Mouse (Mus musculus): ENCODE measurements at regions not wholly inside any gene's neighbourhood (a gene's known extent, or its start where the extent isn't known, plus 50 kb on each side); places are given as distances from the start of the nearest gene placed in this dataset.

- DNase-seq (ENCODE audit: low read depth, low spot score) = no peak
These were observed 52.7 kb upstream of the Trpc4 start for GRCm38 (mm10) chr3:54103098-54103497.

GRCm38 (mm10) chr3:54083634-54084033 is 72.2 kb upstream of the Trpc4 start:
- no peak for DNase-seq (ENCODE audit: low read depth, low spot score)

- DNase-seq (ENCODE audit: low read depth, low spot score) = no peak
These were observed 79.4 kb upstream of the Trpc4 start for GRCm38 (mm10) chr3:54076461-54076860.

GRCm38 (mm10) chr3:54060653-54061052 is 95.2 kb upstream of the Trpc4 start:
- no peak for DNase-seq (ENCODE audit: low read depth, low spot score)

GRCm38 (mm10) chr3:54054376-54054775 is 101.5 kb upstream of the Trpc4 start:
- DNase-seq (ENCODE audit: low read depth, low spot score) = no peak

- no peak for DNase-seq (ENCODE audit: low read depth, low spot score)
These were observed 106.5 kb upstream of the Trpc4 start for GRCm38 (mm10) chr3:54049370-54049769.

GRCm38 (mm10) chr3:54048091-54048670 is 107.7 kb upstream of the Trpc4 start:
- DNase-seq (ENCODE audit: low read depth, low spot score) = no peak

GRCm38 (mm10) chr3:54027365-54027764 is 128.5 kb upstream of the Trpc4 start:
- no peak for DNase-seq (ENCODE audit: low read depth, low spot score)

- DNase-seq (ENCODE audit: low read depth, low spot score) = no peak
These were observed 135.6 kb upstream of the Trpc4 start for GRCm38 (mm10) chr3:54020196-54020595.

- no peak for DNase-seq (ENCODE audit: low read depth, low spot score)
These were observed 137.7 kb upstream of the Trpc4 start for GRCm38 (mm10) chr3:54017943-54018649.

- DNase-seq (ENCODE audit: low read depth, low spot score) = no peak
These were observed 139.0 kb upstream of the Trpc4 start for GRCm38 (mm10) chr3:54016877-54017276.

- DNase-seq (ENCODE audit: low read depth, low spot score) = no peak
These were observed 144.8 kb upstream of the Trpc4 start for GRCm38 (mm10) chr3:54011016-54011415.

GRCm38 (mm10) chr3:53992993-53993392 is 129.4 kb upstream of the Ufm1 start:
- no peak for DNase-seq (ENCODE audit: low read depth, low spot score)

GRCm38 (mm10) chr3:53988796-53989195 is 125.2 kb upstream of the Ufm1 start:
- DNase-seq (ENCODE audit: low read depth, low spot score) = no peak

- DNase-seq (ENCODE audit: low read depth, low spot score) = no peak
These were observed 124.6 kb upstream of the Ufm1 start for GRCm38 (mm10) chr3:53988256-53988655.

GRCm38 (mm10) chr3:53987316-53987715 is 123.7 kb upstream of the Ufm1 start:
- peak; percentile 65 for DNase-seq (ENCODE audit: low read depth, low spot score)

- DNase-seq (ENCODE audit: low read depth, low spot score) = no peak
These were observed 121.3 kb upstream of the Ufm1 start for GRCm38 (mm10) chr3:53984743-53985550.

GRCm38 (mm10) chr3:53982311-53982710 is 118.7 kb upstream of the Ufm1 start:
- no peak for DNase-seq (ENCODE audit: low read depth, low spot score)

- no peak for DNase-seq (ENCODE audit: low read depth, low spot score)
These were observed 118.0 kb upstream of the Ufm1 start for GRCm38 (mm10) chr3:53981585-53981984.

GRCm38 (mm10) chr3:53977379-53978080 is 113.9 kb upstream of the Ufm1 start:
- no peak for DNase-seq (ENCODE audit: low read depth, low spot score)

GRCm38 (mm10) chr3:53974905-53975551 is 111.4 kb upstream of the Ufm1 start:
- no peak for DNase-seq (ENCODE audit: low read depth, low spot score)

Data from 3T3-L1 (cell line).